Mouse (Mus musculus) yolk sac, embryonic 10.5 days (tissue): ENCODE results near the gene Gm45337.

Source experiments
- DNase-seq: peaks from one replicate; pipeline ENCODE4 v3.0.0-alpha.2; 2017; ENCODE audit warnings: low spot score

The Gm45337 gene

GRCm38 (mm10) chr7:142097776-142098175 lies 46.6 kb downstream of the Gm45337 start:
- DNase-seq = peak; percentile 49

GRCm38 (mm10) chr7:142096701-142097100 lies 47.7 kb downstream of the Gm45337 start:
- no peak for DNase-seq

- DNase-seq = peak; percentile 85
Measured at GRCm38 (mm10) chr7:142095183-142095931, 49.0 kb downstream of the Gm45337 start, which contains the start of gene Dusp8. TSS of gene Dusp8 (minus strand) at chr7:142095843.

DNA sequence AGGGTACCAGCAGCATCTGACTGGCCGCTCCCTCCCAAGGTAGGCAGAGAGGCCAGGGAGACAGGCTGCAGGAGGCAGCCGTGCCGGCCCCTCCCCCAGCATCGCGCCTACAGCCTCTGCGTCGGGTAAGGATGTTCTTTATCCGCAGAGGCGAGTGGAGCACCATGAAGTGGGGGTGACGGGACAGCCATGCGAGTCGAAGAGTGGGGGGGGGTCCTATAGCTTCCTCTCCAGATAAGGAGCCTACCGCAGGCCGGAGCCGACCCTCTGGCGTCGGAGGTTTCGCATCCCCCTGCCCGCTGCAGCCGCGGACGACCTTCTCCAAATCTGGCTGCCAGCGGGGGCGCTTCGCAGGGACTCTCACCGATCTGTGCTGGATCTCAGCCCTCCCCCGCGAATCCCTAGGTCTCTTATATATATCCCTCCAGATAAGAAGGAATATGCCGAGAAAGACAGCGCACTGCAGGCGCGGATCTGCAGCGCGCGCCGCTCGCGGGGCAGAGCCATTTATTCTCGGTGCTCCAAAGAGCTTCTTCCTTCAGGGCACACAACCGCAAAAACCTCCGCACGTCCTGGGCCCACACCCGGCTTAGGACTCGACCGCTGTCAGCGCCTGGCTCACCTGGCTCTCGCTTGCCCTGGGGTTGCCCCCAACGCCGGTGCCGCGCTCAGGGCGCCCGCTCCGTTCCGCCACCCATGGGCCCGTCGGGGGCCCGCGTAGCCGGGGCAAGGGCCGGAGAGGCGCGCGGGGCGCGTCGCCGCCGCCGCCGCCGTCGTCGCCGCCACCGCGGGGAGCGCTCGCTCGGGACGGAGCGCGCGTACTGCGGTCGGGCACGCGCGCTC lies 49.9 kb downstream of the Gm45337 start:
- DNase-seq = peak; percentile 40

GRCm38 (mm10) chr7:142093696-142094240 lies 50.6 kb downstream of the Gm45337 start:
- DNase-seq = no peak
